Mouse (Mus musculus): ENCODE results near the gene Bace1. TPM values are rescaled to one million over a fixed set of nuclear protein-coding genes. Genes with fewer than 3 reads are reported as not detected.
A peak's percentile ranks its signal among the peaks of the same experiment; 100 is the strongest.

Bace1 gene
- total and polyA plus RNA-seq, 3 experiments = 0.07 to 0.22 TPM; not detected in 1

DNA sequence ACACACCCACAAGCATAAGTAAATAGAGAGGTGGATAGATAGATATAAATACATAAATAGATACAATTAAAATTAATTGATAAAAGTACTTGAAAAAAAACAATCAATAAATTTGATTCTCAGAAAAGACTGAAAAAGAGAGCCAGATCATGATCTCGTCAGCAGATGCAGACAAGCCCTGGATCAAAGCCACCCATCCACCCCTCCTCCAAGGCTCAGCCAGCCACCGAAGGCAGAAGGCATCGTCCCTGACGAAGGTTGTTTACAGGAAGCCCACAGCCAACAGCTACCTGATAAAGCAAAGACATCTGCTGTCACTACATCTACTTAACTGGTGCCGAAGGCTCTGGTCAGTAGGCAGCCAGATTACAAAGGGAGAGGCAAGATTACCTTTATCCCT lies 26.4 kb upstream of the Bace1 start:
- ATAC-seq (ENCODE audit: extremely low read depth, insufficient number of reproducible peaks, low FRiP score, poor library complexity, severe bottlenecking) (no peak), DNase-seq (ENCODE audit: low spot score) (no peak)
- H3K36me3 ChIP-seq (replicated peaks) = peaks cover 70% of the 10 kb centered on the region
- no peak overlapping the region for H3K4me3 ChIP-seq (ENCODE audit: low read depth, low read length)
- no peaks in the 10 kb centered on the region for H3K9me3 ChIP-seq (replicated peaks)
- peaks cover 27% of the 10 kb centered on the region for H3K4me1 ChIP-seq (ENCODE audit: insufficient read depth, low read depth, low read length)
- no peak for TF ChIP-seq GATA1 (IDR thresholded peaks at IDR 0.05; ENCODE audit: borderline replicate concordance, low read length)
- no peak for TF ChIP-seq GATA2 (IDR thresholded peaks at IDR 0.05; ENCODE audit: borderline replicate concordance, low read depth, low read length)
- TF ChIP-seq POLR2AphosphoS5 (IDR thresholded peaks at IDR 0.05; ENCODE audit: insufficient replicate concordance, low read depth, low read length) = no peak
- TF ChIP-seq TAL1 (conservative IDR thresholded peaks at IDR 0.05; ENCODE audit: low read depth, low read length) = no peak
- H3K27me3 ChIP-seq (ENCODE audit: insufficient read depth, low read length) = no peaks in the 10 kb centered on the region

DNA sequence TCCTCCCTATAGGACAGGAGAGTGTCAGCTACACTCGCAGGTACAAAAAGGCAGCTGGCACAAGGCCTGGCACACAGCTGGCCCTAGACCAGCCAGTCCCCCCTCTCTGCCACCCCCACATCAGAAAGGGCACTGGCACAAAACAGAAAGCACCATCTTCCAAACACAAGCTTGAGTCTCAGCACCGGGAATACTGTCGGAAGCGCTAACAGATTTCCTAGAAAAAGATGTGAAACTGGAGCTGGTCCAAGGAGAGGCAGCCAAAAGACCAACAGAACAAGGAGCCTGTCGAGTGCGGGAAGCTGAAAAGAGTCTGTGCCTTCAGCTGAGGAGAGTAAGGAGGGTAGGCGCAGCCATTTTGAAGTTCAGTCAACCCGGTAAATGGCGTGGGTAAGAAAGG lies 23.3 kb upstream of the Bace1 start:
- Histone ChIP-seq H3K36me3 (replicated peaks) (peaks cover 70% of the 10 kb centered on the region), H3K9me3 (replicated peaks) (no peaks in the 10 kb centered on the region), H3K27me3 (ENCODE audit: insufficient read depth, low read length) (no peaks in the 10 kb centered on the region), H3K4me1 (ENCODE audit: insufficient read depth, low read depth, low read length) (peaks cover 12% of the 10 kb centered on the region), H3K4me3 (ENCODE audit: low read depth, low read length) (no peak overlapping the region)
- ATAC-seq (ENCODE audit: extremely low read depth, insufficient number of reproducible peaks, low FRiP score, poor library complexity, severe bottlenecking) (no peak), DNase-seq (ENCODE audit: low spot score) (no peak)
- TF ChIP-seq GATA1 (IDR thresholded peaks at IDR 0.05; ENCODE audit: borderline replicate concordance, low read length) = no peak
- no peak for TF ChIP-seq CTCF (IDR thresholded peaks at IDR 0.05; ENCODE audit: low read depth, low read length)
- TF ChIP-seq GATA2 (IDR thresholded peaks at IDR 0.05; ENCODE audit: borderline replicate concordance, low read depth, low read length) = no peak
- TF ChIP-seq POLR2AphosphoS5 (IDR thresholded peaks at IDR 0.05; ENCODE audit: insufficient replicate concordance, low read depth, low read length) = no peak
- TF ChIP-seq TAL1 (conservative IDR thresholded peaks at IDR 0.05; ENCODE audit: low read depth, low read length) = no peak

DNA sequence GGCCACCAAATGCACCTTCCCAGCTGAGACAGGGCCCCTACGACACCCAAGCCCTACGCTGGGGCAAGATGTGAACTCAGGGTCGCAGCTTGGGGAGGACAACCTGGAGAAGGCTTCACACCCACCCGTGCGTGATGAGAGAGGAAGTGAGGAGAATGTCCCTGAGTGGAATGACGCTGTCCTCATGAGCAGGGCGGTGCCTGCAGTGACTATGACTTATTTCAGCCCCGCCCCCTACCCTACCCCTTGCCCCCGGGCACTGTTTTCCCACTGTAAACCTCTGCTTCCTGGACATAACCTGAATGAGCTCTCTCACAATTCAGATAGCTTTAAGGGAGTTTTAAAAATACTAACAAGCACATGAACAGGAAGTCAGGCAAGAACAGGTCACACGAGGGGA lies 22.9 kb upstream of the Bace1 start:
- no peak for ATAC-seq (ENCODE audit: extremely low read depth, insufficient number of reproducible peaks, low FRiP score, poor library complexity, severe bottlenecking)
- Histone ChIP-seq H3K36me3 (replicated peaks) (peaks cover 72% of the 10 kb centered on the region), H3K9me3 (replicated peaks) (no peaks in the 10 kb centered on the region), H3K4me1 (ENCODE audit: insufficient read depth, low read depth, low read length) (peaks cover 10% of the 10 kb centered on the region), H3K4me3 (ENCODE audit: low read depth, low read length) (no peak overlapping the region), H3K27me3 (ENCODE audit: insufficient read depth, low read length) (no peaks in the 10 kb centered on the region)
- TF ChIP-seq CTCF (IDR thresholded peaks at IDR 0.05; ENCODE audit: low read depth, low read length) (no peak), TAL1 (conservative IDR thresholded peaks at IDR 0.05; ENCODE audit: low read depth, low read length) (no peak), POLR2AphosphoS5 (IDR thresholded peaks at IDR 0.05; ENCODE audit: insufficient replicate concordance, low read depth, low read length) (no peak), GATA1 (IDR thresholded peaks at IDR 0.05; ENCODE audit: borderline replicate concordance, low read length) (no peak), GATA2 (IDR thresholded peaks at IDR 0.05; ENCODE audit: borderline replicate concordance, low read depth, low read length) (no peak)
- no peak for DNase-seq (ENCODE audit: low spot score)

DNA sequence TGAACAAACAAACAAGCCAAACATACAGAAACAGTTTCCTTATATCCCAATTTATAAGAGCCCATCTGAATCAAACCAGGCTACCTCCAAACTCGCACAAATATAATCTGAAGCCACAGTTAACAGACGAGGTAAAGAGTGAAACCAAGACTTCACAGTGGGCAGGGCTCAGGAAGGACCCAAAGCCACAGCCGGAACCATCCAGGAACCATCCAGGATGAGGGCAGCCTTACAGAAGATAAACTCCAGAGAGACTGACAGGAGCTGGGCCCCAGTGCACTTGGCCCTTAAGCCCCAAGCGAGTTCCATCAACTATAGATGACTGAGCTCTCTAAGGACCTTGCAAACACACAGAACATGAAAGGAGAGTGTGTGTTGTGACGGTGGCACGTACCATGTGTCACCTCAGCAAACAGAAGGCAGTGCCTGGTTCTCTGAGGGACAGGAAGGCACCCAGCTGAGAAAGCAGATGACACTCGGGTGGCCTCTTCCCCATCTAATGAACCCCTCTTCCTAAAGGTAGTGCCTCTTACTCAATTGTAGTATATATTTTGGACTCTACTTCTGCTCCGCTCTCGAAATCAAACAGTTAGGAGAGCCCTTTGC lies 19.9 kb upstream of the Bace1 start:
- DNase-seq (ENCODE audit: low spot score) (no peak), ATAC-seq (ENCODE audit: extremely low read depth, insufficient number of reproducible peaks, low FRiP score, poor library complexity, severe bottlenecking) (no peak)
- TF ChIP-seq GATA2 (IDR thresholded peaks at IDR 0.05; ENCODE audit: borderline replicate concordance, low read depth, low read length) (no peak), TAL1 (conservative IDR thresholded peaks at IDR 0.05; ENCODE audit: low read depth, low read length) (no peak), CTCF (IDR thresholded peaks at IDR 0.05; ENCODE audit: low read depth, low read length) (no peak), GATA1 (IDR thresholded peaks at IDR 0.05; ENCODE audit: borderline replicate concordance, low read length) (no peak), POLR2AphosphoS5 (IDR thresholded peaks at IDR 0.05; ENCODE audit: insufficient replicate concordance, low read depth, low read length) (no peak)
- no peak overlapping the region for H3K4me3 ChIP-seq (ENCODE audit: low read depth, low read length)
- no peaks in the 10 kb centered on the region for H3K9me3 ChIP-seq (replicated peaks)
- no peaks in the 10 kb centered on the region for H3K27me3 ChIP-seq (ENCODE audit: insufficient read depth, low read length)
- H3K4me1 ChIP-seq (ENCODE audit: insufficient read depth, low read depth, low read length) = peaks cover 2% of the 10 kb centered on the region; the same call in 1 of the 2 replicates
- peaks cover 81% of the 10 kb centered on the region for H3K36me3 ChIP-seq (replicated peaks)

DNA sequence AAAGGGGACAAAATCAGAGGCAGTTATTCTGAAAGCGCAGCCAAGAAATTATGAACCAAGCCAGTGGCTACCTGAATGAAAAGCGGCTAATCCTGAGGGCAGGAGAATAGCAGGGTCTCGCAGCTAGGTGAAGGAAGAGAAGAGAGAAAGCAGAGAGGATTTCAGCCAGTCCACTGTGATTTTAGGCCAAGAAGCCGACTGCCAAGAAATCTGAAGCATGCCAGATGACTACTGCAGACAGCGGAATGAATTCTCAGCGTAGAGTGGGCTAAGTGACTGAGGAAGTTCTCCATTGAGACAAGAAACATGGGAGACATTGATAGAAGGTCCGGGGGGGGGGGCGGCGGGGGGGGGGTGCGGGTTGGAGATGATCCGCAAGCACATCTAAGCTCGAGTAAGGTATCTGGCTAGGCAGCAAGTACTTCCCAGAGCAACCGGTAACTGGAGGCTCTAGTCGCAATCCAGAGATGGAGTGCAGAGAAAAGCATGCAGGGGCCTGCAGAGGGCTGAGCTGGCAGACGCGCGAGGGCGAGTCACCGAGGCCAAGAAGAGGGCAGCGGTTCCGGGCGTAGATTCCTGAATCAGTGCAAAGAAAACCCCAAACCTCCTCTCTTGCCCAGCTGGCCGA lies 10.6 kb upstream of the Bace1 start:
- DNase-seq (ENCODE audit: low spot score) (peak; percentile 17), ATAC-seq (ENCODE audit: extremely low read depth, insufficient number of reproducible peaks, low FRiP score, poor library complexity, severe bottlenecking) (no peak)
- H3K4me3 ChIP-seq (ENCODE audit: low read depth, low read length) = peak overlapping the region; percentile 83
- H3K4me1 ChIP-seq (ENCODE audit: insufficient read depth, low read depth, low read length) = peaks cover 28% of the 10 kb centered on the region
- H3K9me3 ChIP-seq (replicated peaks) = peaks cover 3% of the 10 kb centered on the region; the same call in 1 of the 2 replicates
- no peaks in the 10 kb centered on the region for H3K27me3 ChIP-seq (ENCODE audit: insufficient read depth, low read length)
- H3K36me3 ChIP-seq (replicated peaks) = peaks cover 25% of the 10 kb centered on the region
- no peak for TF ChIP-seq GATA2 (IDR thresholded peaks at IDR 0.05; ENCODE audit: borderline replicate concordance, low read depth, low read length)
- TF ChIP-seq GATA1 (IDR thresholded peaks at IDR 0.05; ENCODE audit: borderline replicate concordance, low read length) = no peak
- TF ChIP-seq TAL1 (conservative IDR thresholded peaks at IDR 0.05; ENCODE audit: low read depth, low read length) = no peak
- TF ChIP-seq CTCF (IDR thresholded peaks at IDR 0.05; ENCODE audit: low read depth, low read length) = no peak
- TF ChIP-seq POLR2AphosphoS5 (IDR thresholded peaks at IDR 0.05; ENCODE audit: insufficient replicate concordance, low read depth, low read length) = no peak

DNA sequence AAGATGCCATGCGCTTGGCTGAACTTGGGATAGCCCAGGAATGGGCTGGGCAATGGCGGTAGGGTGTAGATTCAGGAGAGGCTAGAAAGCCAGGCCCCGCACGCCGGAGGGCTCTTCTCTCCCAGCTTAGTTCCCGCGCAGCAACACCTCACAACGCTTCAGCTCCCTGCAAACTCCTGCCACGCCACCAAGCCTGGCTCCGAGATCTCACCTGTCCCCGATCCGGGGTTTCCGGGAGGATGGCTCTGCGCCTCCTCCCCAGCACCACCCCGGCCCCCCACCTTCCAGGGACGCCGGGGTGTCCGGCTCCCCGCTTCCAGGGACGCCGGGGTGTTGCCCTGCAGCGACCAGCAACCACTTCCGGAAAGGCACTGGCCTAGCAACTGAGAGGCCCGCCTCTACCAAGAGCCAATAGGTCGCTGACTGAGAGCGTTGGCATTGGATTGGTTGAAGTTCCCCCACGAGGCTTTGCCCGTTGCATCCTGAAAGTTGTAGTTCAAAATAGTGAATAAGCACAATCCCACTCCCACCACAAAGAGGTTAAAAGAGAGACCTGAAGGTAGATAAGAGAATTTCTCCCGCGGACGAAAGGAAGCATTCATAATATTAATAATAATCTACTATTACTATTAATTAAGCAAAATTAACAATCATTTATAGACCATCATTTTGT lies 10.0 kb upstream of the Bace1 start, which contains the start of gene Cep164:
Gene Cep164, minus strand, starts transcription at position 401 of the 673 bp plus-strand sequence.
- H3K27me3 ChIP-seq (ENCODE audit: insufficient read depth, low read length) = no peaks in the 10 kb centered on the region
- H3K9me3 ChIP-seq (replicated peaks) = peaks cover 3% of the 10 kb centered on the region; the same call in 1 of the 2 replicates
- peak; percentile 99 for ATAC-seq (ENCODE audit: extremely low read depth, insufficient number of reproducible peaks, low FRiP score, poor library complexity, severe bottlenecking)
- peaks cover 28% of the 10 kb centered on the region for H3K4me1 ChIP-seq (ENCODE audit: insufficient read depth, low read depth, low read length)
- peak; percentile 99 for DNase-seq (ENCODE audit: low spot score)
- TF ChIP-seq GATA2 (IDR thresholded peaks at IDR 0.05; ENCODE audit: borderline replicate concordance, low read depth, low read length) (no peak), GATA1 (IDR thresholded peaks at IDR 0.05; ENCODE audit: borderline replicate concordance, low read length) (no peak)
- peak within 1 kb of the TSS; percentile 83 for H3K4me3 ChIP-seq (ENCODE audit: low read depth, low read length)
- H3K36me3 ChIP-seq (replicated peaks) = peaks cover 19% of the 10 kb centered on the region
